Mouse (Mus musculus) R1 (cell line): ENCODE measurements at regions not wholly inside any gene's neighbourhood (a gene's known extent, or its start where the extent isn't known, plus 50 kb on each side); places are given as distances from the start of the nearest gene placed in this dataset.

ENCODE experiments used
- DNase-seq: peaks from one replicate; pipeline ENCODE4 v3.0.0-alpha.2; 2018; ENCODE audit warnings: low read depth, low spot score

DNA sequence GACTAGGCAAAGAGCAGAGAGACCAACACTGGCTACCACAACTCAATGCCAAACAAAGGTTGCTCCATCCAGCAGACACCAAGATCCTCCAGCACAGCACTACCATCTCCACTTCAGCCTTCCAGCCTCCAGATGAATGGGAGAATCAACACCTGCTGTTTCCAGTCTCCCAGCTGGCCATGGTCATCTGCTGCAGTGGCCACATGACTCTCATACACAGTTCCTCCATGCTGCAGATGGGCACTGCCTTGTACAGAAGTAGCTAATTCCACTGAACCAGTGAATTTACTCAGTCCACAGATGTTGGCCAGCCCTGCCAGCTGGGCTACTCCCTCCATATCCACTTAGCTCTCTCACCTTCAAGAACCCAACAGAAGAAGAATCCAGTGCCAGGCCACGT is 63.0 kb upstream of the Vstm5 start:
- no peak for DNase-seq

DNA sequence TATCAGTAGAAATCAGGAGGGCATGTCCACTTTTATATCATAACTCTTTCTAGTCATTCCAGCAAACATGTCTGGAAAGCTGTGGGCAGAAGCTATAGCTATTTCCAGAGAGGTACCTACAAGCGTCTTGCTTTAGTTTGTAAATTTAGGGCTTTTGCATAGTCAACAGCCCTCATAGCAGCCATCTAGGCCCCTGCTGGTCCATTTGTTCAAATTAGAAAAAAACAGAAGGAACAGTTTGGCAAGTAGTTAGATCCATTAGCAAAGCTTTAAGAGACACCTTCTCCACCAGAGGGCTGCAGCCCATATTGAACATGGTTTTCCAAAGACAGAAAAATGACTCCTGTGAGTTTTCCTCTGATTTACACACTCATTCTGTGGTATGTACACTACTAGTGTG is 63.4 kb upstream of the Vstm5 start:
- DNase-seq, result peak; percentile 35

DNA sequence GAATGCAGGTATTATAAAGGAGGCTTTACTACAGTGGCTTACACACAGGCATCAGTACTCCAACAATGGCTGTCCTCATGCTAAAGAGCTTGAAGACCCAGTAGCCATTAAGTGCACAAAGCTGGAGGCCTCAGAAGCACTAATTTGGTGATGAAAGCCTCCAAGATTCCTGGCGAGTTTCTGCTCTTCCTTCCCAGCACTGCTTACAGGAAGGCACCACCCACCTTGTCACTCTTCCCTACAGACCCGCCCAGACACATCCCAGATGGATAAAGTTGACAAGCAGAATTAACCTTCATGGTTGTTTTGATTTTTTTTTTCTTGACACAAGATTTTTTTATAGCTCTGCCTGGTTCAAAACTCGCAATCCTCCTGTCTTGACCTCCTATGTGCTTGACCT is 59.0 kb upstream of the Hephl1 start:
- peak; percentile 72 for DNase-seq

DNA sequence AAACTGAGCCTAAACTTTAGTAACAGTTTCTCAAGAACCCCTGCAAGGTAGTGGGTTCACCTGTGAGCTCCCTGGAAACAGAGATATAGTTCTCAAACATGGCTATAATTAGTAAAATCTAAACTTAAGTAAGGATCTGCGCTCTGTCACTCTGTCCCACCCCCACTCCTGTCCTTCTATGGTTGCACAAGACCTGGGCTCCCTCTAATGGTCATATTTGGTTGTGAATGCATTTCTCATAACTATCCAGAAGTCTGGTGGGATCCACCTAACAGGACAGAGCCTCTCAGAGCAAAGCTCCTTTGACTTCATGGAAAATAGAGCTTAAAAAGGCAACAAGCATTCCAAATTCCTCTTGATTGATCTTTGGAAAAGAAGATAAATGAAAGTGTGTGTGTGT is 57.8 kb upstream of the Hephl1 start:
- DNase-seq, result peak; percentile 18

DNA sequence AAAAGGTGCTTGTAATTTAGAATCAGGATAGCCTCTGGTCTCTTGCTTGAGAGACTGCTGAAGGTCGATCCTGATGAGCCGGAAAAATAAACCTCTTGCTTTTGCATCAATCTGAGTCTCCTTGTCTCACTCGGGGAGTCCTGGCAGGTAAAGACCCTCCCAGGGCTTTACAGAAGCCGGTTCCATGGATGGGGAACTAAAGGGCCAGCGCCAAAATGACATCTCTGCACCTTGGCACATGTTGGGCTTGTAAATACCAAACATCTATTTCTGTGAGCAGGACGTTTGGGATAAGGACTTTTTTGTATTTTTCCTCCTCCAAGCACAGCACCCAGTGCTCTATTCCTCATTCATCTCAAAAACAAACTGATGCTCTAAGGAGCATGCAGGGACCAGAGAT is 57.1 kb upstream of the Hephl1 start:
- DNase-seq, result no peak

DNA sequence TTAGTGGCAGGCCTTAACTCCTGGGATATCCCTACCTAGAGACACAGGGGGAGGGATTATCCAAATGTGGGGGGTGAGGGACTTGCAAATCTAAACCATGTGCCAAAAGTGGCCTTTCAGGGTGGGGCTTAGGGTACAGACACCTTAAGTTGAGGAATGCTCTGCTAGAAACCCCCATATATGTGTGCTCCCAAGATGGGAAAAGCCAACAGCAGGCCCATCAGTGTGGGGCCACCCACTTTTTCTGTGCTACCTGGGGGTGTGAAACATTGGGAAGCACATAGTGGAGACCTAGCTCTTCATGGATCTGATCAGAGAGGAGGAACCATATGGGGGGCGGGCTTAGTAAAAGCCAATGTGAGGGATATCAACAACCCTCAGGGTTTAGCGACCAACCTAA is 55.0 kb upstream of the Hephl1 start:
- DNase-seq, result no peak

DNA sequence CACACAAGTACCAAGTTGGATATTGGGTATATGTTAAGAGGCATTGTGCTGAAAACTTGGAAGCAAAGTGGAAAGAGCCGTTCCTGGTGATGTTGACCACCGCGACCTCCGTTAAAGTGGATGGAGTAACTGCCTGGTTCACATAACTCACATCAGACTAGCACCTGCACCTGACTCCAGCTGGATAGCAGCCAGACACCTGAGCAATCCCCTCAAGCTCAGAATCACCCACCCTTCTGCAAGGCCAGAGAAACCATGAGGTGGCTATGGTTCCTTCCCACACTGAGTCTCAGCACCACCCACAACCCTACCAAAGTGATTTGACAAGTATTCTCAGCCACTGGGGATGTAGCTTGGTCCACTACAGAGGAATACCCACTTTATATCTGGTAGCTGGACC is 54.6 kb upstream of the Hephl1 start:
- no peak for DNase-seq
